Mouse (Mus musculus): ENCODE measurements around the gene Tfpi2.

GRCm38 (mm10) chr6:4009548-4009947, 20.8 kb upstream of the Tfpi2 start:
- no peak for TF ChIP-seq CTCF (IDR thresholded peaks at IDR 0.05; ENCODE audit: low read depth, low read length)
- no peak for TF ChIP-seq GATA1 (IDR thresholded peaks at IDR 0.05; ENCODE audit: borderline replicate concordance, low read length)

Measured in G1E (cell line).